Comparison of ENCODE assay signal across 18 mouse cellular contexts in the genomic region with DNA sequence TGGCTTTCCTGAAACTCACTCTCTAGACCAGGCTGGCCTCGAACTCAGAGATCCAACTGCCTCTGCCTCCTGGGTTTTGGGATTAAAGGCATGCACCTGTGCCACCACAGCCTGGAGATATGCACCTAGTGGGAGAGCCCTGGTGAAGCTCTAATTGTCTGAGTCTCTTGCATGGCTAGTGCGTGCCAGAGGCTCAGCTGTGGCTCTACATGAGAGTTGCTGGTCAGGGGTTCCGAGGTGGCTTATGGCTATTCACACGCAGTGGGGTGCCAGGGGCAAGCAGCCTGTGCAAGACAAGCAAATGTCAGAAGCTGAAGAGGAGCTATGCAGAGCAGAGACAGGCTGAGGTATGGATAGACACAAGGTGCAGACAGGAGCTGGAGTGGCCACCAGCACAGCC. TPM values are rescaled to one million over a fixed set of nuclear protein-coding genes. Genes with fewer than 3 reads are reported as not detected.
DNase-seq lines count a peak whose midpoint lies in the region; ATAC-seq lines count a peak whose summit lies in the region.
"Had no signal": no experiment of that assay in that cellular context is flagged by ENCODE, and none has a peak within 500 bp of the region (broad histone marks: within the 10 kb centered on the region; RNA-seq: fewer than 3 reads in every experiment).

No protein-coding gene starts in this region.

- no peaks in the 10 kb centered on the region for H3K27me3 ChIP-seq in forebrain, embryonic 16.5 days (replicated peaks; ENCODE audit: control insufficient read depth, insufficient read depth, low read length)
- no peaks in the 10 kb centered on the region for H3K27me3 ChIP-seq in forebrain, embryonic 10.5 days (ENCODE audit: poor library complexity, severe bottlenecking)
- no peaks in the 10 kb centered on the region for H3K27me3 ChIP-seq in kidney, embryonic 15.5 days
- H3K27me3 ChIP-seq in hindbrain, embryonic 16.5 days (replicated peaks; ENCODE audit: control insufficient read depth, insufficient read depth, low read length), result no peaks in the 10 kb centered on the region
- H3K27me3 ChIP-seq in midbrain, embryonic 16.5 days (ENCODE audit: control insufficient read depth, insufficient read depth, low read depth, low read length), result no peaks in the 10 kb centered on the region
- H3K27me3 ChIP-seq: intestine, embryonic 15.5 days; limb, embryonic 15.5 days; Patski had no signal

- no peak overlapping the region for H3K27ac ChIP-seq in forebrain, embryonic 16.5 days (ENCODE audit: low read length)
- H3K27ac ChIP-seq in forebrain, embryonic 10.5 days, result no peak overlapping the region
- no peak overlapping the region for H3K27ac ChIP-seq in kidney, embryonic 15.5 days
- H3K27ac ChIP-seq in hindbrain, embryonic 16.5 days (ENCODE audit: low read depth, low read length), result peak overlapping the region; percentile 21
- peak overlapping the region; percentile 93 for H3K27ac ChIP-seq in midbrain, embryonic 16.5 days (ENCODE audit: low read length)
- H3K27ac ChIP-seq: intestine, embryonic 15.5 days; kidney, postnatal 0 days had no signal

- 0 out of 2 replicates have a peak overlapping the region, but pooled peaks have one; percentile 5 for H3K9ac ChIP-seq in forebrain, embryonic 16.5 days (replicated peaks; ENCODE audit: low read depth, low read length)
- H3K9ac ChIP-seq in kidney, embryonic 15.5 days, result no peak overlapping the region
- peak overlapping the region; percentile 17; the same call in 1 of the 2 replicates for H3K9ac ChIP-seq in hindbrain, embryonic 16.5 days (ENCODE audit: low read depth, low read length)
- peak overlapping the region; percentile 32; the same call in 1 of the 2 replicates for H3K9ac ChIP-seq in midbrain, embryonic 16.5 days (ENCODE audit: low read depth, low read length)
- H3K9ac ChIP-seq: intestine, embryonic 15.5 days; limb, embryonic 15.5 days had no signal

- 79% methylated on average over 4 of the region's 4 CpGs for WGBS in forebrain, embryonic 16.5 days
- WGBS in forebrain, embryonic 10.5 days, result 86% methylated on average over 4 of the region's 4 CpGs
- 84% methylated on average over 4 of the region's 4 CpGs for WGBS in kidney, embryonic 15.5 days
- 79% methylated on average over 4 of the region's 4 CpGs for WGBS in hindbrain, embryonic 16.5 days
- WGBS in midbrain, embryonic 16.5 days, result 75% methylated on average over 4 of the region's 4 CpGs

- H3K4me1 ChIP-seq in forebrain, embryonic 16.5 days (replicated peaks; ENCODE audit: control insufficient read depth, insufficient read depth, low read length), result peaks cover 37% of the 10 kb centered on the region
- peaks cover 43% of the 10 kb centered on the region for H3K4me1 ChIP-seq in forebrain, embryonic 10.5 days
- peaks cover 40% of the 10 kb centered on the region for H3K4me1 ChIP-seq in kidney, embryonic 15.5 days
- H3K4me1 ChIP-seq in hindbrain, embryonic 16.5 days (ENCODE audit: control insufficient read depth, insufficient read depth, low read depth, low read length), result peaks cover 39% of the 10 kb centered on the region
- H3K4me1 ChIP-seq in midbrain, embryonic 16.5 days (ENCODE audit: control insufficient read depth, insufficient read depth, low read length), result peaks cover 40% of the 10 kb centered on the region

- H3K4me2 ChIP-seq in forebrain, embryonic 16.5 days (ENCODE audit: low read length), result no peak overlapping the region
- H3K4me2 ChIP-seq in kidney, embryonic 15.5 days, result no peak overlapping the region
- no peak overlapping the region for H3K4me2 ChIP-seq in hindbrain, embryonic 16.5 days (ENCODE audit: low read length)
- H3K4me2 ChIP-seq in midbrain, embryonic 16.5 days (ENCODE audit: low read length), result no peak overlapping the region

- H3K4me3 ChIP-seq in forebrain, embryonic 16.5 days (replicated peaks; ENCODE audit: low read length), result no peak overlapping the region
- no peak overlapping the region for H3K4me3 ChIP-seq in forebrain, embryonic 10.5 days
- H3K4me3 ChIP-seq in kidney, embryonic 15.5 days (replicated peaks), result no peak overlapping the region
- no peak overlapping the region for H3K4me3 ChIP-seq in hindbrain, embryonic 16.5 days (ENCODE audit: low read length)
- H3K4me3 ChIP-seq in midbrain, embryonic 16.5 days (ENCODE audit: low read depth, low read length), result no peak overlapping the region
- H3K4me3 ChIP-seq: intestine, embryonic 15.5 days had no signal

- ATAC-seq in forebrain, embryonic 16.5 days, result no peak
- ATAC-seq in kidney, embryonic 15.5 days (replicated peaks; ENCODE audit: low FRiP score), result no peak
- no peak for ATAC-seq in hindbrain, embryonic 16.5 days
- no peak for ATAC-seq in midbrain, embryonic 16.5 days
- ATAC-seq: activated CD4-positive, CD25-positive, alpha-beta regulatory T cell, adult 4 months; Patski had no signal

- H3K36me3 ChIP-seq in forebrain, embryonic 16.5 days (ENCODE audit: control insufficient read depth, insufficient read depth), result 0 out of 2 replicates have a peak, but pooled peaks cover 3% of the 10 kb centered on the region
- peaks cover 22% of the 10 kb centered on the region for H3K36me3 ChIP-seq in forebrain, embryonic 10.5 days (replicated peaks)
- H3K36me3 ChIP-seq in kidney, embryonic 15.5 days, result peaks cover 19% of the 10 kb centered on the region
- peaks cover 5% of the 10 kb centered on the region; the same call in 1 of the 2 replicates for H3K36me3 ChIP-seq in hindbrain, embryonic 16.5 days (ENCODE audit: control insufficient read depth, insufficient read depth, low read length)
- H3K36me3 ChIP-seq in midbrain, embryonic 16.5 days (ENCODE audit: control insufficient read depth, insufficient read depth, low read length), result no peaks in the 10 kb centered on the region

- no peaks in the 10 kb centered on the region for H3K9me3 ChIP-seq in forebrain, embryonic 16.5 days (ENCODE audit: control insufficient read depth, low read length)
- no peaks in the 10 kb centered on the region for H3K9me3 ChIP-seq in forebrain, embryonic 10.5 days
- H3K9me3 ChIP-seq in kidney, embryonic 15.5 days (replicated peaks), result no peaks in the 10 kb centered on the region
- no peaks in the 10 kb centered on the region for H3K9me3 ChIP-seq in hindbrain, embryonic 16.5 days (ENCODE audit: control insufficient read depth, low read length)
- H3K9me3 ChIP-seq in midbrain, embryonic 16.5 days (replicated peaks; ENCODE audit: control insufficient read depth, low read length, poor library complexity, severe bottlenecking), result no peaks in the 10 kb centered on the region
- H3K9me3 ChIP-seq: intestine, embryonic 15.5 days; limb, embryonic 15.5 days had no signal

- DNase-seq in forebrain, embryonic 10.5 days (ENCODE audit: extremely low spot score, low spot score), result no peak
- peak; percentile 18 for DNase-seq in kidney, adult 9 months
- no peak for DNase-seq in lung, postnatal 4 days
- DNase-seq: adrenal gland, postnatal 36 days; heart, postnatal 14 days; lung, adult 18-20 months; right cerebral cortex, postnatal 25 days had no signal

RNA-seq across cellular contexts. Expression of gene Fem1a, which starts 1.9 kb away (rescaled TPM):
- 23.4 and 24.5 TPM in 2 replicates for polyA plus RNA-seq in forebrain, embryonic 16.5 days (2015; fragmentation: Nextera tagmentation; extraction: Ambion mirVana)
- polyA plus RNA-seq in forebrain, embryonic 10.5 days (2016; fragmentation: Nextera tagmentation; extraction: Ambion mirVana), result 11.5 and 13.2 TPM in 2 replicates
- 13.1 TPM in 2 replicates for polyA plus RNA-seq in kidney, embryonic 15.5 days (2015; fragmentation: Nextera tagmentation; extraction: Ambion mirVana)
- polyA plus RNA-seq in hindbrain, embryonic 16.5 days (2015; fragmentation: Nextera tagmentation; extraction: Ambion mirVana), result 17.4 and 18.2 TPM in 2 replicates
- polyA plus RNA-seq in midbrain, embryonic 16.5 days (2015; fragmentation: Nextera tagmentation; extraction: Ambion mirVana), result 15.5 and 18.2 TPM in 2 replicates

RNA-seq across cellular contexts. Expression of gene Ticam1, which starts 21.9 kb away (rescaled TPM):
- 1.6 and 1.9 TPM in 2 replicates for polyA plus RNA-seq in forebrain, embryonic 16.5 days (2015; fragmentation: Nextera tagmentation; extraction: Ambion mirVana)
- 2.4 and 2.6 TPM in 2 replicates for polyA plus RNA-seq in forebrain, embryonic 10.5 days (2016; fragmentation: Nextera tagmentation; extraction: Ambion mirVana)
- polyA plus RNA-seq in kidney, embryonic 15.5 days (2015; fragmentation: Nextera tagmentation; extraction: Ambion mirVana), result 6.0 and 6.2 TPM in 2 replicates
- polyA plus RNA-seq in hindbrain, embryonic 16.5 days (2015; fragmentation: Nextera tagmentation; extraction: Ambion mirVana), result 1.5 and 1.9 TPM in 2 replicates
- polyA plus RNA-seq in midbrain, embryonic 16.5 days (2015; fragmentation: Nextera tagmentation; extraction: Ambion mirVana), result 1.3 TPM in 2 replicates

RNA-seq across cellular contexts. Expression of gene Dpp9, which starts 36.0 kb away (rescaled TPM):
- 32.1 and 32.3 TPM in 2 replicates for polyA plus RNA-seq in forebrain, embryonic 16.5 days (2015; fragmentation: Nextera tagmentation; extraction: Ambion mirVana)
- polyA plus RNA-seq in forebrain, embryonic 10.5 days (2016; fragmentation: Nextera tagmentation; extraction: Ambion mirVana), result 49.7 and 51.2 TPM in 2 replicates
- polyA plus RNA-seq in kidney, embryonic 15.5 days (2015; fragmentation: Nextera tagmentation; extraction: Ambion mirVana), result 38.9 and 43.8 TPM in 2 replicates
- 21.0 and 29.3 TPM in 2 replicates for polyA plus RNA-seq in hindbrain, embryonic 16.5 days (2015; fragmentation: Nextera tagmentation; extraction: Ambion mirVana)
- polyA plus RNA-seq in midbrain, embryonic 16.5 days (2015; fragmentation: Nextera tagmentation; extraction: Ambion mirVana), result 24.2 and 25.4 TPM in 2 replicates

RNA-seq across cellular contexts. Expression of gene Plin3, which starts 38.0 kb away (rescaled TPM):
- 9.3 and 12.6 TPM in 2 replicates for polyA plus RNA-seq in forebrain, embryonic 16.5 days (2015; fragmentation: Nextera tagmentation; extraction: Ambion mirVana)
- 58.3 and 59.0 TPM in 2 replicates for polyA plus RNA-seq in forebrain, embryonic 10.5 days (2016; fragmentation: Nextera tagmentation; extraction: Ambion mirVana)
- 68.9 and 77.4 TPM in 2 replicates for polyA plus RNA-seq in kidney, embryonic 15.5 days (2015; fragmentation: Nextera tagmentation; extraction: Ambion mirVana)
- polyA plus RNA-seq in hindbrain, embryonic 16.5 days (2015; fragmentation: Nextera tagmentation; extraction: Ambion mirVana), result 15.5 and 21.1 TPM in 2 replicates
- polyA plus RNA-seq in midbrain, embryonic 16.5 days (2015; fragmentation: Nextera tagmentation; extraction: Ambion mirVana), result 10.7 and 12.3 TPM in 2 replicates

RNA-seq across cellular contexts. Expression of gene Arrdc5, which starts 45.4 kb away (rescaled TPM):
- not detected in 2 replicates for polyA plus RNA-seq in forebrain, embryonic 16.5 days (2015; fragmentation: Nextera tagmentation; extraction: Ambion mirVana)
- polyA plus RNA-seq in forebrain, embryonic 10.5 days (2016; fragmentation: Nextera tagmentation; extraction: Ambion mirVana), result not detected in 2 replicates
- polyA plus RNA-seq in kidney, embryonic 15.5 days (2015; fragmentation: Nextera tagmentation; extraction: Ambion mirVana), result 0.31 TPM in 1 of 2 replicates, not detected in the other
- not detected in 2 replicates for polyA plus RNA-seq in hindbrain, embryonic 16.5 days (2015; fragmentation: Nextera tagmentation; extraction: Ambion mirVana)
- not detected in 2 replicates for polyA plus RNA-seq in midbrain, embryonic 16.5 days (2015; fragmentation: Nextera tagmentation; extraction: Ambion mirVana)
- polyA plus RNA-seq: activated CD4-positive, CD25-positive, alpha-beta regulatory T cell, adult 4 months; C2C12; intestine, embryonic 15.5 days; kidney, postnatal 0 days; limb, embryonic 15.5 days; Patski; stomach, embryonic 16.5 days had no signal

Comparison
In these comparisons a context has a peak if more than half of its experiments do, and no peak if none do; other contexts are left out.
1. H3K27ac ChIP-seq: peak in hindbrain, embryonic 16.5 days (single experiment) and midbrain, embryonic 16.5 days (single experiment); none in forebrain, embryonic 16.5 days (single experiment), forebrain, embryonic 10.5 days (single experiment) and kidney, embryonic 15.5 days (single experiment).